Mouse (Mus musculus): ENCODE results near the gene Pigk. TPM values are rescaled to one million over a fixed set of nuclear protein-coding genes. Genes with fewer than 3 reads are reported as not detected.
"Not testable (repeated sequence)": the region's sequence is repeated elsewhere in the genome, so short reads cannot be mapped to it uniquely, and the experiment has no call there.

Pigk gene
- polyA plus RNA-seq, 1 experiment from 2014 or later, result 51.4 TPM

DNA sequence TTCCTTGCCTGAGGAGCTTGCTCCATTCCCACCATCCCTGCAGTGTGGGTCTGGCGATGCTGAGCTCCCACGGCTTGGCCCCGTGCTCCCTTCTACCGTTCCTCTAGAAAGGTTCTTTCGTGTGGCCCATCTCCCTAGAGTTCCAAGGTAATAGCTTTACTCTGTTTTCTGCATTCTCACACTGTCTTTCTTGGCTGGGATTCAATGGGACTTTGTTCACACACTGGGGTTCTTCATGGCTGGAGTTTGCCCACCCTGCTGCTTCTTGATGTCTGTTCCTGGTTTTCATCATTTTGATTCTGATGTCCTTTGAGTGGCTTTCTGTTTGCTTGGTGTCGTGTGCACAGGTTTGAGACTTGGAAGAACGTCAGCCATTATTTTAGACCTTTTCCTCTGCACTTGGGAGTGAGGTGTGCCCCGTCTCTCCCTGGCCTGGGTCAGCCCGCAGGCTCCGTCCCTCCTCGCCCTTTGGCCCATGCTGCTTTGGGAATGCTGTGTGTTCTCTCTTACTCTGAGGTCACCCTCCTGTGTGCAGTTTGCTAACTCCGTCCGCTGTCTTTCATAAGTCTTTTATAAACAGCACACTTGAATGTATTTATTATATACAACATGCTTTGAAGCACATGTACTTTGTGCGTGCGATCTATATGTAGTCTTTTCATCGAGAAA is 63.1 kb downstream of the Pigk start:
- Histone ChIP-seq H3K27me3 (no peaks in the 10 kb centered on the region), H3K4me2 (replicated peaks) (no peak overlapping the region), H3K9ac (no peak overlapping the region), H3K9me3 (no peaks in the 10 kb centered on the region), H3K27ac (no peak overlapping the region), H3K4me1 (no peaks in the 10 kb centered on the region), H3K4me3 (no peak overlapping the region), H3K36me3 (no peaks in the 10 kb centered on the region)
- WGBS, result 74% methylated on average over 16 of the region's 16 CpGs
- ATAC-seq (ENCODE audit: insufficient number of reproducible peaks, insufficient read depth, low FRiP score, low TSS enrichment), result no peak

DNA sequence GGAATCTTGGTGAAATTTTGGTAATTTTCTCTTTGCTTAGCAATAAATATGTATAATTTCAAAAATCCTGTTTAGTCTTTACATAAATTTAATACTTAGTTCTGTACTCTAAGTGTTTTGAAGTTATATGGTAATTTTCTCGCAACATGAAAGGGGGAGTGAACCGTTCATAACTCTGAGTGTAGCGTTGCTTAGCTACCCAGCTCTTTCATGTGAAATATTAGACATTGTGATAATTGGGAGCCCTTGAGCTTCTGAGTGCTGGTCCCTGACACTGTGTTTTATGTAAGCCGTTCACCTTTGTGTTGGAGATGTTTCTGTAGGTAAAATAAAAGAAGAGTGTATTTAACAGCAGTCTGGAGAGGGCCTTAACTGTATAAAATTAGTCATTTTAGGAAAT is 65.9 kb downstream of the Pigk start:
- ATAC-seq (ENCODE audit: insufficient number of reproducible peaks, insufficient read depth, low FRiP score, low TSS enrichment), result no peak
- no peak overlapping the region for H3K4me2 ChIP-seq (replicated peaks)
- H3K27ac ChIP-seq, result no peak overlapping the region
- H3K9ac ChIP-seq, result no peak overlapping the region
- H3K36me3 ChIP-seq, result no peaks in the 10 kb centered on the region
- H3K4me3 ChIP-seq, result no peak overlapping the region
- 0 out of 2 replicates have a peak, but pooled peaks cover 3% of the 10 kb centered on the region for H3K4me1 ChIP-seq
- H3K9me3 ChIP-seq, result no peaks in the 10 kb centered on the region
- WGBS, result 71% methylated on average over 4 of the region's 4 CpGs
- H3K27me3 ChIP-seq, result no peaks in the 10 kb centered on the region

DNA sequence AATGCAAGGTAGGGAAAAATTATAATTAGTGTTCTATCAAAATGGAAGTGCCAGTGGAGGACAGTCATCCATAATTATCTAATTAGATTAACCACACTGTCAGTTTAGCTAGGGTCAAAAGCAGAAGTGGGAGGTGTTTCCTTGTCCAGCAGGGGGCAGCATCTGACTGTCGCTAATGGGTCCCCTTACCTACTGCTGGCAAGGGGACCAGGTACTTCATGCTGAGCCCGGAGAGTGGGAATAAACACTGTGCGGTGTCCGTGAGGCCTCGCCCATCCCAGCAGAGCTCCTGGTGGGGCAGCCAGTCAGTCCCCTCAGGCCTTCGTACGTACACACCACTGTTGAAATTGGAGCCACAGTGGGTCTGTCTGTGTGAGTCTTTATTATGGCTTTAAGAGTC is 69.9 kb downstream of the Pigk start:
- WGBS, result 19% methylated on average over 7 of the region's 7 CpGs
- peaks cover 3% of the 10 kb centered on the region; the same call in 1 of the 2 replicates for H3K36me3 ChIP-seq
- 0 out of 2 replicates have a peak, but pooled peaks cover 3% of the 10 kb centered on the region for H3K4me1 ChIP-seq
- no peaks in the 10 kb centered on the region for H3K27me3 ChIP-seq
- H3K4me2 ChIP-seq (replicated peaks), result no peak overlapping the region
- ATAC-seq (ENCODE audit: insufficient number of reproducible peaks, insufficient read depth, low FRiP score, low TSS enrichment), result no peak
- H3K9me3 ChIP-seq, result no peaks in the 10 kb centered on the region
- H3K27ac ChIP-seq, result no peak overlapping the region
- no peak overlapping the region for H3K9ac ChIP-seq
- no peak overlapping the region for H3K4me3 ChIP-seq

DNA sequence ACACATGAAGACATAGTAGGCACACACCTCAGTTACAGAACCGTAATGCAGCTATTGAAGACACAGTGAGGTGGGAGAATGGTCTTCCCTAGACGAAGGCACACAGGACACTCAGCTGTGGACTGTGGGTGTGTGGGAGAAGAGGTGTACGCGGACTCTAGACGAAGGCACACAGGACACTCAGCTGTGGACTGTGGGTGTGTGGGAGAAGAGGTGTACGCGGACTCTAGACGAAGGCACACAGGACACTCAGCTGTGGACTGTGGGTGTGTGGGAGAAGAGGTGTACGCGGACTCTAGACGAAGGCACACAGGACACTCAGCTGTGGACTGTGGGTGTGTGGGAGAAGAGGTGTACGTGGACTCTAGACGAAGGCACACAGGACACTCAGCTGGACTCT is 70.5 kb downstream of the Pigk start:
- not testable (repeated sequence) for H3K27me3 ChIP-seq; H3K4me1 ChIP-seq; H3K9me3 ChIP-seq; H3K4me3 ChIP-seq; H3K36me3 ChIP-seq; ATAC-seq (ENCODE audit: insufficient number of reproducible peaks, insufficient read depth, low FRiP score, low TSS enrichment); H3K4me2 ChIP-seq (replicated peaks); H3K9ac ChIP-seq; H3K27ac ChIP-seq
- WGBS, result 96% methylated on average over 10 of the region's 13 CpGs

DNA sequence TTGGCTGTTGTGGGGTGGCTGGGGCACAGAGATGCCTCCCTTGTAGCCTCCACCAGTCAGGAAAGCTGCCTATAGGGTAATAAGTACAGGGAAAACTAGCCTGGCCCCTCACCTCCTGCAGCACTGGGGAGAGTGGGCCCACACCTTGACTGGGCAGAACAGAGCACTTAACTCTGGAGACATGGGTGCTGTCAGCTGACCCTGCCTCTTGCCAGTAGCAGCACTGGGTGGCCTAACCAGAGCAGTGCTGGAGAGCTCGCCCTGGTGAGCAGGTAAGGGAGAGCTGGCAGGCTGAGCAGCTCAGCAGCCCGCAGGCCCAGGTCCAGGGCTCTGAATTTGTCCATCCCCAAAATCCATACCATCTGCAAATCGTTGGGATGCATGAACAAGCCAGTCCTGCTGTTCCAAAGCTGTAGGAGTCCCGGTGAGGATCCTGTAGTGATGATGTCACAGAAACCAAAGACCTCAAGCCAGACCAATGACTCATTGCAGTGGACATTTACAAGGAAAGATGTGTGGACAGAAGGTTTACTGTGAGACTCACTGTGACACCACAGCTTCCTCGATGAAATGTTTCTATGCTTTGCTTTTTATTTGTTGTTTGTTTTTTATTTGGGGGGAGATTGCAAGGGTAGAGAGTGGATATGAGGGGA is 74.5 kb downstream of the Pigk start:
- H3K9me3 ChIP-seq; H3K9ac ChIP-seq; H3K36me3 ChIP-seq; H3K4me3 ChIP-seq; H3K27ac ChIP-seq; H3K4me1 ChIP-seq; ATAC-seq (ENCODE audit: insufficient number of reproducible peaks, insufficient read depth, low FRiP score, low TSS enrichment); H3K4me2 ChIP-seq (replicated peaks); H3K27me3 ChIP-seq: not testable (repeated sequence)
- 75% methylated on average over 5 of the region's 5 CpGs for WGBS

DNA sequence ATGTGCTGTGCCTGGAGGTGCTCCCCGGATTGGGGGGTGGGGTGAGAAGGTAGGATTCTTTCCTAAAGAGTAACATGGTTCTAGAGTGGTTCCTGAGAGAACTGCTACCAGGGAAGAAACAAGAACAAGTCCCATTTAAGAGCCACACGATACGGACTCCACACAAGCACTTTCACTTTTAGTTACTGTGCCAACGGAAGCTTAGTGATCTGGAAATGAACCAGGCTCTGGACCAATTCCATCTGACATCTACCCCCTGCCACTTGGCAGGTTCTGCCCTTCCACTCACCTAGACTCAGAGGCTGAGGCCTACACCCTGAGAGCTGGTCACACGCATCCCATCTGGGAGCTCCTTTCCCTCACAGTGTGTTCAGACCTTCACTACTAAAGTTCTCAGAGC is 78.7 kb downstream of the Pigk start:
- Histone ChIP-seq H3K4me1 (no peaks in the 10 kb centered on the region), H3K9me3 (0 out of 2 replicates have a peak, but pooled peaks cover 3% of the 10 kb centered on the region), H3K36me3 (peaks cover 2% of the 10 kb centered on the region; the same call in 1 of the 2 replicates), H3K4me3 (no peak overlapping the region), H3K4me2 (replicated peaks) (no peak overlapping the region), H3K9ac (no peak overlapping the region), H3K27ac (no peak overlapping the region), H3K27me3 (no peaks in the 10 kb centered on the region)
- no peak for ATAC-seq (ENCODE audit: insufficient number of reproducible peaks, insufficient read depth, low FRiP score, low TSS enrichment)
- WGBS, result 93% methylated on average over 5 of the region's 5 CpGs

DNA sequence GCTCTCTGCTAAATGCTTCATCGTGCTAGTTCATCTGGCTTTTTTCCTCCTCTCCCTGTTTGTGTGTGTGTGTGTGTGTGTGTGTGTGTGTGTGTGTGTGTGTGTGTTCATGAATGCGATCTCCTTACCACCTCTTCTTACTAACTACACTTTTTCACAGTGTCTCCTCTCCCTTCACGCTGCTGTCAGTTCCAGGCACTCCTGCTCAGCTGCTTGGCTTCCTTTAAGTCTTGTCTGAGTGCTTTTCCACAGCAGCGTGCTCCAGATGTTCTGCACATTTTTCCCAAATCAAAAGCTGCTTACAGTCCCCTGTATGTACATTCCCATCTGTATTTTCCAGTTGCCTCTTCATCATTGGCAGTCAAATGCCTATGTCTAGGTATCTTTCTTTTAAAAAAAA is 79.1 kb downstream of the Pigk start:
- Histone ChIP-seq H3K9me3 (0 out of 2 replicates have a peak, but pooled peaks cover 3% of the 10 kb centered on the region), H3K4me2 (replicated peaks) (no peak overlapping the region), H3K4me3 (no peak overlapping the region), H3K36me3 (no peaks in the 10 kb centered on the region; the same call in 1 of the 2 replicates), H3K9ac (no peak overlapping the region), H3K27me3 (no peaks in the 10 kb centered on the region), H3K27ac (no peak overlapping the region), H3K4me1 (no peaks in the 10 kb centered on the region)
- WGBS, result 63% methylated on average over 4 of the region's 4 CpGs
- ATAC-seq (ENCODE audit: insufficient number of reproducible peaks, insufficient read depth, low FRiP score, low TSS enrichment), result no peak

DNA sequence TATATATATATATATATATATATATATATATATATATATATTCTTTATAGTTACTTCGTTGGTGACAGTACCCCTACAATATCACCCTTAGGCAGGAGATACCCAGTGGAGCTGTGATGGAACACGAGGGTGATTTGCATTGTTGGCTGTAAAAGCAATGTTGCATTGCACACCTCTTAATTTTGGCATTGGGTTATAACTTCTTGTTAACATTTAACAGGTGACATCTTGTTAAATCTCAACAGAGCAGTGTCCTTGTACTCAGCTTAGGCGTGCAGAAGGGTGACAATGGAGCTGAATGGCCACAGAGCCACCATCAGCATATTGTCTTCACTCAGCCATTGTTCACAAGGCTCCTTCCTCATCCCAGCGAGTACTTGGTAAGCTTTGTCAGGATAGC is 82.3 kb downstream of the Pigk start:
- Histone ChIP-seq H3K9me3 (0 out of 2 replicates have a peak, but pooled peaks cover 3% of the 10 kb centered on the region), H3K4me3 (no peak overlapping the region), H3K4me2 (replicated peaks) (no peak overlapping the region), H3K4me1 (no peaks in the 10 kb centered on the region), H3K9ac (no peak overlapping the region), H3K36me3 (no peaks in the 10 kb centered on the region), H3K27ac (no peak overlapping the region), H3K27me3 (no peaks in the 10 kb centered on the region)
- 89% methylated on average over 4 of the region's 4 CpGs for WGBS
- ATAC-seq (ENCODE audit: insufficient number of reproducible peaks, insufficient read depth, low FRiP score, low TSS enrichment), result no peak

DNA sequence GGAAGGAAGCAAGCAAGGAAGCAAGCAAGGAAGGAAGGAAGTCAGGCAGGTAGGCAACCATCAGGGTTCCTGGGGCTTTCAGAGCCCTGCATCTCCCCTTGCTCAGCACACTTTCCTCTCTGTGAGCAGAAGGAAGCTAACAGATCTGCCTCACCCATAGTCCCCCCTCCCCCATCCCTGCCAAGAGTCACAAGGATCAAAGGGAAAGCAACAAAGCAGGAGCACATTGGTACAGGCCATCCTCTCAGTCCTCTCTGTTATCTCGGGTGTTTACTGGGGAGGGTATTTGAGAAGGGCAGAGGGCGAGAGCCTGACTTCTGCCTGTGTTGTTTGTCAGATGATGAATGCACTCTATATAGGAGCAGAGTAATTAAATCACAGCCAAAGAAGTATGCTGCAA is 83.5 kb downstream of the Pigk start:
- no peaks in the 10 kb centered on the region for H3K4me1 ChIP-seq
- no peak for ATAC-seq (ENCODE audit: insufficient number of reproducible peaks, insufficient read depth, low FRiP score, low TSS enrichment)
- no peaks in the 10 kb centered on the region for H3K36me3 ChIP-seq
- 0 out of 2 replicates have a peak, but pooled peaks cover 3% of the 10 kb centered on the region for H3K9me3 ChIP-seq
- H3K9ac ChIP-seq, result no peak overlapping the region
- H3K4me2 ChIP-seq (replicated peaks), result no peak overlapping the region
- H3K4me3 ChIP-seq, result no peak overlapping the region
- no peaks in the 10 kb centered on the region for H3K27me3 ChIP-seq
- 27% methylated on average over 2 of the region's 2 CpGs for WGBS
- no peak overlapping the region for H3K27ac ChIP-seq

DNA sequence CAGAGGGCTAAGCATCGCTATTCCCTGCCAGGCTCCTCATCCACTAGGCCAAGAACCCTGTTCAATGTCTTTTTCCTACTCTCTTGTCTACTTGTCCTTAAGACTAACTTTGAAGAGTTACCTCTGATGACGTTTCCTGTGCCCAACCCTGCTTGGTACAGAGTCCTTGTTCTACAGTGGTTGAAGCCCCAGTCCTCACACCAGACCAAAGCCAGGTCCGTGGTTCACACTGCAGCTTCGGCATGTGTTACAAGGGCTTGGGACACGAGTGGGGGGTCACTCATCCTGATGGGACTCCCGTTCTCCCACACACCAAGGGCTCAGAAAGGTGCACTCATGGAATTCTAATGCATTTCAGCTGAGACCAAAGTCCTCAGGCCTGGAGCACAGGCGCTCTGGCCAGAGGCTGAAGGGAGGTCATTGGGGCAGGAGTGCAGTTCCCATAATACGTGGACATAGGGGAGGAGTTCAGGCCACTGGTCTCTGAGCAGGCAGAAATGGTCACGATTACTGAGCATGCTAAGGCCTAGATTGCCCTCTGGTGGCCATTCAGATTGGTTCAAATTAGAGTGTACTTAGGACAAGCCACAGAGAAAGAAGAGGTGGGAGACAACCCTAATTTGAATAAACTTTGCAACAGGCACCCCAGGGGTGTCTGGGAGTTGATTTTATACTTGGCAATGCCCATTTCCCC is 86.0 kb downstream of the Pigk start:
- Histone ChIP-seq H3K27ac (no peak overlapping the region), H3K9me3 (0 out of 2 replicates have a peak, but pooled peaks cover under 1% of the 10 kb centered on the region), H3K36me3 (no peaks in the 10 kb centered on the region), H3K27me3 (no peaks in the 10 kb centered on the region), H3K4me3 (no peak overlapping the region), H3K9ac (no peak overlapping the region), H3K4me2 (replicated peaks) (no peak overlapping the region), H3K4me1 (no peaks in the 10 kb centered on the region)
- ATAC-seq (ENCODE audit: insufficient number of reproducible peaks, insufficient read depth, low FRiP score, low TSS enrichment), result no peak
- WGBS, result 83% methylated on average over 9 of the region's 9 CpGs

DNA sequence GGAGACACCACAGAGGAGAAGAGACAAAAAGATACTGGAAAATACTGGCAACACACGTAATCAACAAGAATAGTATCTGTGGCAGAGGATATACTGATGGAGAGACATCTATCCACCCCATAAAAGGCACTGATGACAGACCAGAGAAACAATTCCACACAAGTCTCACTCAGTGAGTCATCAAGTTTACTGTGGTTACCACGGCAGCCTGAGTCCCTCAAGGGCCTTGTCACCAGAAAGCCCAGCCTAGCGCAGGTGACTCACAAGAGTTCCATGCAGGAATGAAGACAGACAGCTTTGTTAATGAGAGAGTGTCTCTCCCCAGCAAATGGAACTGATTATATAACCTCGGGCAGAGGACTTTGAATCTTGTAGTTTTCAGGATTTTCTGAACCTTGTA is 100.0 kb downstream of the Pigk start:
- Histone ChIP-seq H3K27ac (no peak overlapping the region), H3K4me3 (no peak overlapping the region), H3K9ac (no peak overlapping the region), H3K27me3 (no peaks in the 10 kb centered on the region), H3K4me2 (replicated peaks) (no peak overlapping the region), H3K4me1 (no peaks in the 10 kb centered on the region), H3K36me3 (no peaks in the 10 kb centered on the region), H3K9me3 (no peaks in the 10 kb centered on the region)
- ATAC-seq (ENCODE audit: insufficient number of reproducible peaks, insufficient read depth, low FRiP score, low TSS enrichment), result no peak
- 69% methylated on average over 4 of the region's 4 CpGs for WGBS

DNA sequence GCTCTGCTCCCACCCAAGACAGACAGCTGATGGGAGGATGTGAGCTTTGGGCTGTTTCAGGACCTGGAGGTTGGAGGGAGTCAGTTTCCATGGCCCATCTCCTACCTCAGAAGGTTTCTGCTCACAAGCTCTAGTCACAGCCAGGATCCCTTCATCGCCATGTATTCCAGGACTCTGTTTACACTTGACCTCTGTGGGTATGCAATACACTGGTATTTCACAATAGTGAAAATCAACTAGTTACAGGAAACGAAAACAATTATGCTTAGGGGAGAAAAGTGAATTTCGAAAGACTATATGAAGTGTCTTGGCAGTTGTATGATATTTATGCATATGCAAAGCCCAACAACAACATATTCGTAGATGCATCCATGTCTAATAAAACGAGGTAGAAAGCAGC is 101.2 kb downstream of the Pigk start:
- Histone ChIP-seq H3K27me3 (no peaks in the 10 kb centered on the region), H3K4me3 (no peak overlapping the region), H3K4me2 (replicated peaks) (no peak overlapping the region), H3K9me3 (no peaks in the 10 kb centered on the region), H3K36me3 (no peaks in the 10 kb centered on the region), H3K4me1 (no peaks in the 10 kb centered on the region), H3K9ac (no peak overlapping the region), H3K27ac (no peak overlapping the region)
- ATAC-seq (ENCODE audit: insufficient number of reproducible peaks, insufficient read depth, low FRiP score, low TSS enrichment), result no peak
- 89% methylated on average over 5 of the region's 5 CpGs for WGBS

Data from embryonic facial prominence, embryonic 12.5 days (tissue).